Mouse (Mus musculus): ENCODE measurements at regions not wholly inside any gene's neighbourhood (a gene's known extent, or its start where the extent isn't known, plus 50 kb on each side); places are given as distances from the start of the nearest gene placed in this dataset.

DNA sequence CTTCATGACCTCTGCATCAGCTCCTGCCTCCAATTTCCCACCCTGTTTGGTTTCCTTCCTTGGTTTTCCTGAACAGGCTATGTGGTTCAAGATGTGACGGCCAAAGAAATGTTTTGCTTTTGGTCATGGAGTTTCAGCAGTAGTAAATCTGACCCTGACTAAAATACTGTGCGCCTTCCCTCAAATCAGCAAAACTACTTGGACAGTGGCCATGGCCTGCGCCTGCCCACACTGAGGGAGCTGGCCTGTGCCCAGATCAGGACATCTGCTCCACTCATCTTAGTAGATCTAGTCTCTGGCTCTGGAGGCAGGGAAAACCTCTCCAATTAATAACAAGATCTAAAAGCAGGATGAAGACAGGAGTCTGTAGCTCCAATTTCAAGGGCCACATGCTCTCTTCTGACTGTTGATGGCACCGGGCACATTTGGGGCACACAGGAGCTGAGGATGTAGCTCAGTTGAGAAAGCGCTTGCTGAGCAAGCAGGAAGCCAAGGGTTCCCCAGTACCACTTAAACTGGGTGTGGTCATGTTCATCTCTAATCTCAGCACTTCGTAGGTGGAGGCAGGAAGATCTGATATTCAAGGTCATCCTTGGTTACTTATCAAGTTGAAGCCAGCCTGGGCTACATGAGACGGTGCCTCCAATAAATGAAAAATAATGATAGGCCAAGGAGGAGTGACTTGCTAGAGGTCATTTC lies 96.6 kb upstream of the Mrps10 start:
- TF ChIP-seq CTCF (conservative IDR thresholded peaks at IDR 0.05; ENCODE audit: low read length) (no peak), POU5F1 (IDR thresholded peaks at IDR 0.05; ENCODE audit: borderline replicate concordance, low read length) (no peak), NANOG (IDR thresholded peaks at IDR 0.05; ENCODE audit: borderline replicate concordance, low read length) (no peak)
